Mouse (Mus musculus): ENCODE measurements around the gene Snx27. TPM values are rescaled to one million over a fixed set of nuclear protein-coding genes. Genes with fewer than 3 reads are reported as not detected.

Gene Snx27
- 5.1 and 6.1 TPM in 2 replicates for polyA plus RNA-seq (2012; rRNA removed)

DNA sequence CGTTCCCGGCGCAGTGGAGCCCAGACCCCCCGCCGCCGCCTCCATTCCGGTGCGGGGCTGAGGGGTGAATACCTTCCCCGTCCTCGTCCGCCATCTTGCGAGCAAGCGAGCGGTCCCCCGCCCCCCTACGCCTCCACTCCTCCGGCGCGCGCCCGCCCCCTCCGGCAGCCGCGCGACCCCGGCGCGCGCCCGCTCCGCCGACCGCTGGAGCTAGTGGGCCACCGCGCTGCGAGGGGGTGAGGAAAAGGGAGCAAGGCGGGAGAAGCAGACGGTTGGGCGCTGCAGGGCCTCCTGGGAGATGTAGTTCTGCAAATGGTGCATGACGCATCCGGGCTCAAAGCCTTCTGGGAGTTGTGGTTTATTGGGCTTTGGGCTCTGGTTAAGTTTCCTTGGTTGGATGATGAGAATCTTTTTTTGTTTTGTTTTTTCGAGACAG, at the start of gene Snx27:
Gene Snx27, minus strand, starts transcription at position 261 of the 436 bp plus-strand sequence.

DNA sequence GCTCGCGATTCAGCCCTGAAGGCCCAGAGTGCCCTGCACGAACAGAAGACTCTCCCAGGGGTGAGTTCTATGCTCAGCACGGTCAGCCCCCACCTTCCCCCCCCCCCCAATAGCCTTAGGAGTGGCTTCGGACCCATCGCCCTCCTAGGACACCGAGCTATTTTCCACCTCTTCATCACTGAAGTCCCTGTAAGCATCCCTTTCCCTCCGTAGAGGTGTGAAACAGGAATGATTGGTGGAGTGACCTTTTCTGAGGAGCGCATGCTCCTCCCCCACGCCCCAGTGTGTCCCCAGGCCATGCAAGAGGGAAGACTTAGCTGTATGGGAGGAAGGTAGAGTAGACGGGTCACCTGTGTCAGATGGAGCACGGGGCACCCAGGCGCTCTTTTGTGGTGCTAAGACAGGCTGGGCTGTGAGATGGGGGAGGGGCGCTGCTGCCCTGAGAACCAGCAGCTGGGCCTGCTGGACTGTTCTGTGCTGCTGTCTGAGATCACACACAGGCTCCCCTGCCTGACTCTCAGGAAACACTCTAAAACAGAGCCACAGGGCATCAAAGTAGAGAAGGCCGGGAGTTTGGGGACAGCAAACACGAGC, 102.1 kb downstream of the Snx27 start, which contains the start of gene Riiad1:
Gene Riiad1, minus strand, starts transcription at position 51 of the 594 bp plus-strand sequence.

DNA sequence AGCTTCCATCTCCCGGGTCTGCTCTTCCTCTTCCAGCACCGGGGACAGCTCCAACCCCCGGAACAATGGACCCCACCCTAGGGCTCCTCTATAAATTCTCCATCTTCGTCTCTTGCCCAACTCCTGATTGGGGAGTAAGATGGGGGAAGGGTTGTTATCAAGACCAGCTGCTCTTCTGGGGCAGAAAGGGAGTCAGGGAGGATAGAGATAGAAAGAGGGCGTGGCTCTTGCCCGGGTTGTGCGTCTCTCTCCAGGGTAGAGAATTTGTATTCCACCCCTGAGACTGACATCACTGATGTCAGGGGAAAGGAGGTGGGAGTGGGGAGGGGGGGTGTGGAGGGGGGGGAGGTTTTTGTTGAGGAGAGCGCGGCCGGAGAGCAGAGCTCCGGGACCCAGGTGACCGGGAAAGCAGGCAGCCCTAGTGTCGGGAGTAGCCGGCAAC, 104.5 kb downstream of the Snx27 start, which contains the start of gene Celf3:
Gene Celf3, plus strand, starts transcription at position 315 of the 442 bp plus-strand sequence.

Other genes starting within 250 kb of the Snx27 start
- not detected in 2 replicates for gene Them5, start 240.6 kb downstream of the Snx27 start, polyA plus RNA-seq (2012; rRNA removed)
- 2.8 and 3.3 TPM in 2 replicates for gene C2cd4d, start 220.3 kb downstream of the Snx27 start, polyA plus RNA-seq (2012; rRNA removed)
- gene Rorc, start 209.9 kb downstream of the Snx27 start, polyA plus RNA-seq (2012; rRNA removed): 25.5 and 36.0 TPM in 2 replicates
- gene Lingo4, start 184.2 kb downstream of the Snx27 start, polyA plus RNA-seq (2012; rRNA removed): 0.17 and 0.38 TPM in 2 replicates
- gene Tdrkh, start 169.4 kb downstream of the Snx27 start, polyA plus RNA-seq (2012; rRNA removed): 0.07 and 0.09 TPM in 2 replicates
- 37.0 and 38.6 TPM in 2 replicates for gene Mrpl9, start 139.4 kb downstream of the Snx27 start, polyA plus RNA-seq (2012; rRNA removed)
- 0.25 and 1.2 TPM in 2 replicates for gene Oaz3, start 138.8 kb downstream of the Snx27 start, polyA plus RNA-seq (2012; rRNA removed)
- gene Celf3, start 104.4 kb downstream of the Snx27 start, polyA plus RNA-seq (2012; rRNA removed): 32.0 and 35.9 TPM in 2 replicates
- 0.22 and 0.29 TPM in 2 replicates for gene Riiad1, start 102.4 kb downstream of the Snx27 start, polyA plus RNA-seq (2012; rRNA removed)
- not detected in 2 replicates for gene Gm10972, start 60.4 kb upstream of the Snx27 start, polyA plus RNA-seq (2012; rRNA removed)
- 23.5 and 27.6 TPM in 2 replicates for gene Tuft1, start 76.2 kb upstream of the Snx27 start, polyA plus RNA-seq (2012; rRNA removed)
- 10.0 and 13.1 TPM in 2 replicates for gene Selenbp2, start 110.8 kb upstream of the Snx27 start, polyA plus RNA-seq (2012; rRNA removed)
- 24.6 and 28.0 TPM in 2 replicates for gene Cgn, start 203.8 kb upstream of the Snx27 start, polyA plus RNA-seq (2012; rRNA removed)

All from colon, adult 2 months (tissue).